ENCODE assay signal across 22 mouse cellular contexts in the genomic region with DNA sequence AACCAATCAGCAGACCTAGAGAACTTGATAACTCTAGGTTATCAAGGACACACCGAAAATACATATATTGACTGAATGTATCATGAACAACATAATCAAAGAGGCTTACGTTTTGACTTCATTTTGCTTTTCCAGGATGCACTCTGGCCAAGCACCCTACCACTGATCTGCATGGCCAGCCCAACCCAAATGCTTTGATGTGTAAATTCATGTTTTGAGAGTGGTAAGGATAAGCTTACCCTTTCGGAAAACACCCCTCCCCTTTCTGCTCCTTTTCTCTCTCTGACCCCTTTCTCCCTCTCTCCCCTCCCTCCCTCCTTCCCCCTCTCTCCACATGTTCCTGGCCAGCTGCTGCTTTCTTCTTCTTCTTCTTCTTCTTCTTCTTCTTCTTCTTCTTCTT.
"Had no signal": no experiment of that assay in that cellular context is flagged by ENCODE, and none has a peak within 500 bp of the region (broad histone marks: within the 10 kb centered on the region; RNA-seq: fewer than 3 reads in every experiment).

No protein-coding gene starts in this region.

- H3K9me3 ChIP-seq: heart, embryonic 13.5 days; heart, embryonic 15.5 days; hindbrain, embryonic 13.5 days; hindbrain, embryonic 15.5 days; kidney, embryonic 15.5 days; limb, embryonic 10.5 days; limb, embryonic 12.5 days had no signal

- H3K9ac ChIP-seq: heart, embryonic 13.5 days; heart, embryonic 15.5 days; hindbrain, embryonic 13.5 days; hindbrain, embryonic 15.5 days; kidney, embryonic 15.5 days; limb, embryonic 12.5 days had no signal

- H3K4me2 ChIP-seq: hindbrain, embryonic 13.5 days; limb, embryonic 12.5 days had no signal

- DNase-seq: gastrocnemius, postnatal 14 days; gastrocnemius, postnatal 36 days; heart, adult 2 months; heart, postnatal 14 days; heart, postnatal 36 days; kidney, adult 11 months; kidney, adult 2 months; kidney, adult 9 months; kidney, postnatal 10 days; kidney, postnatal 25 days; kidney, postnatal 4 days; liver had no signal

- H3K27ac ChIP-seq: heart, embryonic 13.5 days; heart, embryonic 15.5 days; hindbrain, embryonic 13.5 days; hindbrain, embryonic 15.5 days; hindbrain, postnatal 0 days; kidney, embryonic 15.5 days; left cerebral cortex, adult 2 months; limb, embryonic 10.5 days; limb, embryonic 12.5 days had no signal

- H3K36me3 ChIP-seq: heart, embryonic 13.5 days; heart, embryonic 15.5 days; hindbrain, embryonic 13.5 days; hindbrain, embryonic 15.5 days; kidney, embryonic 15.5 days; limb, embryonic 10.5 days; limb, embryonic 12.5 days had no signal

- H3K4me3 ChIP-seq: heart, embryonic 13.5 days; heart, embryonic 15.5 days; hindbrain, embryonic 13.5 days; hindbrain, embryonic 15.5 days; kidney, embryonic 15.5 days; layer of hippocampus, adult 2 months; limb, embryonic 12.5 days had no signal
